Comparison of ENCODE assay signal across 15 mouse cellular contexts in genomic region chr14:21554046-21554445, GRCm38 (mm10).
DNase-seq lines count a peak whose midpoint lies in the region; ATAC-seq and TF ChIP-seq lines count a peak whose summit lies in the region.
"Had no signal": no experiment of that assay in that cellular context is flagged by ENCODE, and none has a peak within 500 bp of the region (broad histone marks: within the 10 kb centered on the region; RNA-seq: fewer than 3 reads in every experiment).

No protein-coding gene starts in this region.

- ATAC-seq in forebrain, embryonic 15.5 days (replicated peaks) = no peak
- 0 out of 2 replicates have a peak, but pooled peaks have one; percentile 33 for ATAC-seq in stomach, embryonic 14.5 days (ENCODE audit: insufficient number of reproducible peaks, insufficient read depth, low FRiP score, low read depth)
- no peak for ATAC-seq in heart, embryonic 11.5 days (replicated peaks; ENCODE audit: insufficient number of reproducible peaks, low FRiP score, low TSS enrichment)
- ATAC-seq: intestine, postnatal 0 days; Patski had no signal

- H3K4me2 ChIP-seq in forebrain, embryonic 15.5 days (replicated peaks) = no peak overlapping the region
- no peak overlapping the region for H3K4me2 ChIP-seq in stomach, embryonic 14.5 days (replicated peaks; ENCODE audit: low read depth, low read length)
- H3K4me2 ChIP-seq in heart, embryonic 11.5 days = no peak overlapping the region
- H3K4me2 ChIP-seq: hindbrain, embryonic 15.5 days; limb, embryonic 12.5 days had no signal

- DNase-seq in forebrain, embryonic 10.5 days (ENCODE audit: extremely low spot score, low spot score) = no peak
- DNase-seq in ES-E14 (ENCODE audit: low read depth, low spot score) = no peak
- peak; percentile 34 for DNase-seq in cerebellum, adult 8-10 months
- no peak for DNase-seq in thymus, postnatal 36 days
- DNase-seq: adrenal gland, postnatal 36 days; B cell, adult 2 months; midbrain, embryonic 14.5 days had no signal

- no peaks in the 10 kb centered on the region for H3K27me3 ChIP-seq in forebrain, embryonic 15.5 days
- no peaks in the 10 kb centered on the region for H3K27me3 ChIP-seq in forebrain, embryonic 10.5 days (ENCODE audit: poor library complexity, severe bottlenecking)
- no peaks in the 10 kb centered on the region for H3K27me3 ChIP-seq in stomach, embryonic 14.5 days (ENCODE audit: control insufficient read depth, insufficient read depth, low read length)
- no peaks in the 10 kb centered on the region for H3K27me3 ChIP-seq in heart, embryonic 11.5 days (ENCODE audit: control insufficient read depth, insufficient read depth, low read length)
- H3K27me3 ChIP-seq: hindbrain, embryonic 15.5 days; limb, embryonic 12.5 days; Patski had no signal

- WGBS in forebrain, embryonic 15.5 days = 79% methylated on average over 8 of the region's 8 CpGs
- 90% methylated on average over 8 of the region's 8 CpGs for WGBS in forebrain, embryonic 10.5 days
- WGBS in stomach, embryonic 14.5 days = 74% methylated on average over 8 of the region's 8 CpGs
- WGBS in heart, embryonic 11.5 days (ENCODE audit: insufficient replicate concordance) = 79% methylated on average over 8 of the region's 8 CpGs

- no peak overlapping the region for H3K9ac ChIP-seq in forebrain, embryonic 15.5 days (replicated peaks)
- H3K9ac ChIP-seq in ES-E14 (ENCODE audit: insufficient read depth, low read depth, low read length, poor library complexity, severe bottlenecking) = 0 out of 2 replicates have a peak overlapping the region, but pooled peaks have one; percentile 11
- no peak overlapping the region for H3K9ac ChIP-seq in stomach, embryonic 14.5 days (replicated peaks; ENCODE audit: low read depth, low read length)
- no peak overlapping the region for H3K9ac ChIP-seq in heart, embryonic 11.5 days (ENCODE audit: low read depth, low read length)
- H3K9ac ChIP-seq: hindbrain, embryonic 15.5 days; limb, embryonic 12.5 days; liver, embryonic 14.5 days had no signal

- H3K4me1 ChIP-seq in forebrain, embryonic 15.5 days = peaks cover 62% of the 10 kb centered on the region
- H3K4me1 ChIP-seq in forebrain, embryonic 10.5 days = peaks cover 30% of the 10 kb centered on the region
- H3K4me1 ChIP-seq in ES-E14 (ENCODE audit: control insufficient read depth in 2 of 2, insufficient read depth in 2 of 2, low read length in 2 of 2, poor library complexity in 1 of 2) = peaks cover 12 to 22% of the 10 kb centered on the region in 2 experiments
- peaks cover 19% of the 10 kb centered on the region for H3K4me1 ChIP-seq in stomach, embryonic 14.5 days (ENCODE audit: control insufficient read depth, insufficient read depth, low read length)
- H3K4me1 ChIP-seq in heart, embryonic 11.5 days (ENCODE audit: control insufficient read depth, insufficient read depth, low read length) = peaks cover 26% of the 10 kb centered on the region

- H3K4me3 ChIP-seq in forebrain, embryonic 15.5 days = no peak overlapping the region
- no peak overlapping the region for H3K4me3 ChIP-seq in forebrain, embryonic 10.5 days
- H3K4me3 ChIP-seq in ES-E14 (ENCODE audit: insufficient read depth in 1 of 2, low read depth in 1 of 2, low read length in 2 of 2, poor library complexity in 1 of 2, severe bottlenecking in 1 of 2) = no peak overlapping the region
- H3K4me3 ChIP-seq in stomach, embryonic 14.5 days (ENCODE audit: low read depth, low read length) = no peak overlapping the region
- H3K4me3 ChIP-seq in heart, embryonic 11.5 days (ENCODE audit: low read depth, low read length) = no peak overlapping the region
- H3K4me3 ChIP-seq: hindbrain, embryonic 15.5 days; limb, embryonic 12.5 days had no signal

- in situ Hi-C loops in ES-E14 (cut with MboI; ENCODE audit: low sequenced_read_pairs in 2 of 2, unreplicated experiment in 2 of 2) = no loop called here

- no peaks in the 10 kb centered on the region for H3K9me3 ChIP-seq in forebrain, embryonic 15.5 days
- H3K9me3 ChIP-seq in forebrain, embryonic 10.5 days = no peaks in the 10 kb centered on the region
- H3K9me3 ChIP-seq in ES-E14 (ENCODE audit: control insufficient read depth, insufficient read depth, low read depth, low read length) = no peaks in the 10 kb centered on the region
- H3K9me3 ChIP-seq in stomach, embryonic 14.5 days (ENCODE audit: control insufficient read depth, low read depth, low read length) = no peaks in the 10 kb centered on the region
- no peaks in the 10 kb centered on the region for H3K9me3 ChIP-seq in heart, embryonic 11.5 days (replicated peaks; ENCODE audit: control insufficient read depth, low read length)
- H3K9me3 ChIP-seq: hindbrain, embryonic 15.5 days; limb, embryonic 12.5 days had no signal

- peak overlapping the region; percentile 25; the same call in 1 of the 2 replicates for H3K27ac ChIP-seq in forebrain, embryonic 15.5 days (replicated peaks)
- no peak overlapping the region for H3K27ac ChIP-seq in forebrain, embryonic 10.5 days
- 0 out of 2 replicates have a peak overlapping the region, but pooled peaks have one; percentile 3 for H3K27ac ChIP-seq in ES-E14 (ENCODE audit: insufficient read depth, low read depth, low read length, poor library complexity, severe bottlenecking)
- no peak overlapping the region for H3K27ac ChIP-seq in stomach, embryonic 14.5 days (ENCODE audit: low read length)
- H3K27ac ChIP-seq in heart, embryonic 11.5 days (ENCODE audit: low read depth, low read length) = no peak overlapping the region
- H3K27ac ChIP-seq: hindbrain, embryonic 15.5 days; limb, embryonic 12.5 days; liver, embryonic 14.5 days had no signal

- H3K36me3 ChIP-seq in forebrain, embryonic 15.5 days = no peaks in the 10 kb centered on the region
- no peaks in the 10 kb centered on the region for H3K36me3 ChIP-seq in forebrain, embryonic 10.5 days (replicated peaks)
- H3K36me3 ChIP-seq in ES-E14 (ENCODE audit: control insufficient read depth, insufficient read depth, low read length, poor library complexity, severe bottlenecking) = no peaks in the 10 kb centered on the region; the same call in 1 of the 2 replicates
- H3K36me3 ChIP-seq in stomach, embryonic 14.5 days (ENCODE audit: control insufficient read depth, insufficient read depth, low read length) = no peaks in the 10 kb centered on the region
- H3K36me3 ChIP-seq in heart, embryonic 11.5 days (ENCODE audit: control insufficient read depth, insufficient read depth, low read length) = no peaks in the 10 kb centered on the region
- H3K36me3 ChIP-seq: hindbrain, embryonic 15.5 days; limb, embryonic 12.5 days had no signal

TF ChIP-seq in ES-E14, 5 proteins besides CTCF, POLR2A, EP300 and RAD21:
- TF ChIP-seq CHD2 (IDR thresholded peaks at IDR 0.05; ENCODE audit: low read depth, low read length) (no peak), MAFK (IDR thresholded peaks at IDR 0.05; ENCODE audit: insufficient read depth, low read depth, low read length) (no peak), ZC3H11A (IDR thresholded peaks at IDR 0.05; ENCODE audit: borderline replicate concordance, low read depth, low read length) (no peak), ZNF384 (IDR thresholded peaks at IDR 0.05; ENCODE audit: low read depth, low read length) (no peak), HCFC1 (IDR thresholded peaks at IDR 0.05; ENCODE audit: borderline replicate concordance, insufficient read depth, low read length) (no peak)

Comparison
In these comparisons a context has a peak if more than half of its experiments do, and no peak if none do; other contexts are left out.
1. H3K27ac ChIP-seq: peak in forebrain, embryonic 15.5 days (single experiment) and ES-E14 (single experiment); none in forebrain, embryonic 10.5 days (single experiment), stomach, embryonic 14.5 days (single experiment) and heart, embryonic 11.5 days (single experiment).